Mouse (Mus musculus) megakaryocyte progenitor cell, adult 5-6 weeks (primary cell): ENCODE data around the gene Trpc1. TPM values are rescaled to one million over a fixed set of nuclear protein-coding genes. Genes with fewer than 3 reads are reported as not detected.

Experiments used
- total RNA-seq, 2 experiments: library from RNA; stranded (forward) in 1 of 2; stranded (reverse) in 1 of 2; fragments of 157-497, 149-512 nt in 1 of 2; fragments of 200-1000 nt in 1 of 2; gene quantifications; 2 replicates each; pipeline versions ENCODE4 v1.2.3 to v1.2.4; 2015 to 2017

Gene Trpc1
- total RNA-seq, 2 experiments from 2014 or later: 0.33 TPM; not detected in 1

Other genes starting within 250 kb of the Trpc1 start
- 111 and 114 TPM in 2 replicates for gene U2surp, start 238.4 kb downstream of the Trpc1 start, total RNA-seq (2015)
- gene U2surp, start 238.4 kb downstream of the Trpc1 start, total RNA-seq (2017): 169 and 201 TPM in 2 replicates
- 2.4 and 4.4 TPM in 2 replicates for gene Paqr9, start 190.7 kb downstream of the Trpc1 start, total RNA-seq (2015)
- 1.7 and 3.4 TPM in 2 replicates for gene Paqr9, start 190.7 kb downstream of the Trpc1 start, total RNA-seq (2017)
- not detected in 2 replicates for gene Pcolce2, start 112.8 kb downstream of the Trpc1 start, total RNA-seq (2015)
- 0.12 TPM in 1 of 2 replicates, not detected in the other for gene Pcolce2, start 112.8 kb downstream of the Trpc1 start, total RNA-seq (2017)
- gene Pls1, start 94.9 kb upstream of the Trpc1 start, total RNA-seq (2015): 0.05 and 0.12 TPM in 2 replicates
- gene Pls1, start 94.9 kb upstream of the Trpc1 start, total RNA-seq (2017): not detected in 2 replicates
- gene Atr, start 107.2 kb upstream of the Trpc1 start, total RNA-seq (2015): 30.8 and 45.1 TPM in 2 replicates
- 34.3 and 56.1 TPM in 2 replicates for gene Atr, start 107.2 kb upstream of the Trpc1 start, total RNA-seq (2017)
- gene Xrn1, start 204.4 kb upstream of the Trpc1 start, total RNA-seq (2015): 23.9 and 35.8 TPM in 2 replicates
- 13.5 and 30.4 TPM in 2 replicates for gene Xrn1, start 204.4 kb upstream of the Trpc1 start, total RNA-seq (2017)